Mouse (Mus musculus) neutrophil, adult 59 days (primary cell): ENCODE results near the gene Olfr20. TPM values are rescaled to one million over a fixed set of nuclear protein-coding genes. Genes with fewer than 3 reads are reported as not detected.

Experiments
- total RNA-seq, 2 experiments: library from RNA; stranded (reverse); gene quantifications; 1 replicate in 1 of 2; 2 replicates in 1 of 2; pipeline ENCODE4 v1.2.4; 2023

Olfr20 gene
- not detected for total RNA-seq

GRCm38 (mm10) chr11:73350483-73350882 is at the start of gene Olfr20:
Gene Olfr20 (plus strand): TSS chr11:73350783.

GRCm38 (mm10) chr11:73329442-73329841 is 21.1 kb upstream of the Olfr20 start, which contains the start of the genes Aspa, Gm49340 and Spata22:
Gene Aspa (minus strand): TSS chr11:73329596.
Gene Gm49340 (plus strand): TSS chr11:73329741.
Gene Spata22 (plus strand): TSS chr11:73329741.

GRCm38 (mm10) chr11:73370946-73371345 is 20.4 kb downstream of the Olfr20 start, which contains the start of gene Olfr376:
Gene Olfr376 (plus strand): TSS chr11:73371246.

GRCm38 (mm10) chr11:73399514-73399913 is 48.9 kb downstream of the Olfr20 start, which contains the start of gene Olfr1:
Gene Olfr1 (minus strand): TSS chr11:73399614.

Other genes with a start within 250 kb of the Olfr20 start
- 10 to 100 TPM in 1 of 2 experiments, 1 to 10 TPM in 1; 8.9 to 11.9 TPM for gene Haspin, start 212.5 kb upstream of the Olfr20 start, total RNA-seq
- gene P2rx5, start 190.4 kb upstream of the Olfr20 start, total RNA-seq: not detected
- 10 to 100 TPM; 20.7 to 22.7 TPM for gene Emc6, start 173.7 kb upstream of the Olfr20 start, total RNA-seq
- 10 to 100 TPM; 16.3 to 18.2 TPM for gene Tax1bp3, start 173.7 kb upstream of the Olfr20 start, total RNA-seq
- gene Ctns, start 151.7 kb upstream of the Olfr20 start, total RNA-seq: 10 to 100 TPM; 15.1 to 18.7 TPM
- gene Shpk, start 151.3 kb upstream of the Olfr20 start, total RNA-seq: 1 to 10 TPM; 1.3 to 1.8 TPM
- not detected for gene Trpv1, start 116.5 kb upstream of the Olfr20 start, total RNA-seq
- gene Trpv3, start 83.4 kb upstream of the Olfr20 start, total RNA-seq: not detected
- under 1 TPM in 1 of 2 experiments, not detected in 1; 0.09 TPM for gene Aspa, start 21.2 kb upstream of the Olfr20 start, total RNA-seq
- not detected for gene Gm49340, start 21.0 kb upstream of the Olfr20 start, total RNA-seq
- not detected for gene Spata22, start 21.0 kb upstream of the Olfr20 start, total RNA-seq
- gene Olfr376, start 20.5 kb downstream of the Olfr20 start, total RNA-seq: not detected
- gene Olfr1, start 48.8 kb downstream of the Olfr20 start, total RNA-seq: not detected
- gene Olfr378, start 77.7 kb downstream of the Olfr20 start, total RNA-seq: not detected
- gene Olfr380, start 106.7 kb downstream of the Olfr20 start, total RNA-seq: not detected
- gene Olfr381, start 140.8 kb downstream of the Olfr20 start, total RNA-seq: not detected
- not detected for gene Olfr382, start 166.4 kb downstream of the Olfr20 start, total RNA-seq
- gene Olfr385, start 242.2 kb downstream of the Olfr20 start, total RNA-seq: not detected
- gene Olfr384, start 247.8 kb downstream of the Olfr20 start, total RNA-seq: not detected